Mouse (Mus musculus) lung, adult 18-20 months (tissue): ENCODE measurements around the gene Wdr93.

Source experiments
- DNase-seq, 2 experiments: peaks; one replicate each; pipeline ENCODE4 v3.0.0; 2022; ENCODE audit warnings: mixed read lengths in 2 of 2

The Wdr93 gene

GRCm38 (mm10) chr7:79803887-79804286 lies 60.9 kb downstream of the Wdr93 start:
- DNase-seq, result peak; percentile 50 to 68

GRCm38 (mm10) chr7:79808561-79808960 lies 65.6 kb downstream of the Wdr93 start:
- no peak for DNase-seq

GRCm38 (mm10) chr7:79810611-79811506 lies 67.9 kb downstream of the Wdr93 start, which contains the start of gene Mesp2:
Gene Mesp2, plus strand, starts transcription at chr7:79810727.
- DNase-seq, result peak; percentile 68 to 76

GRCm38 (mm10) chr7:79813409-79813808 lies 70.4 kb downstream of the Wdr93 start:
- DNase-seq, result no peak

GRCm38 (mm10) chr7:79818321-79818720 lies 75.4 kb downstream of the Wdr93 start:
- DNase-seq, result peak in 1 of 2 experiments; percentile 19

- DNase-seq, result no peak
Observed at GRCm38 (mm10) chr7:79819515-79819914, 76.6 kb downstream of the Wdr93 start.

- no peak for DNase-seq
Observed at GRCm38 (mm10) chr7:79819996-79820395, 77.0 kb downstream of the Wdr93 start.

GRCm38 (mm10) chr7:79822092-79822695 lies 79.2 kb downstream of the Wdr93 start:
- DNase-seq, result peak; percentile 77 to 83

- no peak for DNase-seq
Observed at GRCm38 (mm10) chr7:79828341-79828740, 85.4 kb downstream of the Wdr93 start.

GRCm38 (mm10) chr7:79831145-79831544 lies 88.2 kb downstream of the Wdr93 start:
- peak; percentile 68 to 82 for DNase-seq

GRCm38 (mm10) chr7:79831585-79831984 lies 88.6 kb downstream of the Wdr93 start:
- peak; percentile 72 to 82 for DNase-seq

GRCm38 (mm10) chr7:79832980-79833379 lies 90.0 kb downstream of the Wdr93 start:
- DNase-seq, result no peak

GRCm38 (mm10) chr7:79835196-79835595 lies 92.2 kb downstream of the Wdr93 start:
- DNase-seq, result no peak
